Mouse (Mus musculus): ENCODE data around the gene Slbp.

Slbp gene

GRCm38 (mm10) chr5:33630061-33630460, 22.3 kb downstream of the Slbp start:
- DNase-seq (ENCODE audit: low spot score in 2 of 2), result peak in 1 of 2 experiments; percentile 44

GRCm38 (mm10) chr5:33629301-33629987, 22.9 kb downstream of the Slbp start, which contains the start of the genes Fam53a and Gm9903:
TSS of gene Fam53a (minus strand) at chr5:33629635.
TSS of gene Gm9903 (plus strand) at chr5:33629925.
- DNase-seq (ENCODE audit: low spot score in 2 of 2), result peak; percentile 98 to 100

GRCm38 (mm10) chr5:33628820-33629300, 23.5 kb downstream of the Slbp start:
- no peak for DNase-seq (ENCODE audit: low spot score in 2 of 2)

GRCm38 (mm10) chr5:33627968-33628367, 24.4 kb downstream of the Slbp start:
- DNase-seq (ENCODE audit: low spot score in 2 of 2), result no peak

- no peak for DNase-seq (ENCODE audit: low spot score in 2 of 2)
Measured at GRCm38 (mm10) chr5:33623766-33624165, 28.6 kb downstream of the Slbp start.

GRCm38 (mm10) chr5:33622671-33623070, 29.7 kb downstream of the Slbp start:
- no peak for DNase-seq (ENCODE audit: low spot score in 2 of 2)

- DNase-seq (ENCODE audit: low spot score in 2 of 2), result no peak
Measured at GRCm38 (mm10) chr5:33614391-33614790, 38.0 kb downstream of the Slbp start.

GRCm38 (mm10) chr5:33611795-33612194, 40.6 kb downstream of the Slbp start:
- DNase-seq (ENCODE audit: low spot score in 2 of 2), result no peak

GRCm38 (mm10) chr5:33609226-33609625, 43.1 kb downstream of the Slbp start:
- DNase-seq (ENCODE audit: low spot score in 2 of 2), result no peak

- no peak for DNase-seq (ENCODE audit: low spot score in 2 of 2)
Measured at GRCm38 (mm10) chr5:33607434-33607833, 44.9 kb downstream of the Slbp start.

GRCm38 (mm10) chr5:33606631-33607030, 45.7 kb downstream of the Slbp start:
- DNase-seq (ENCODE audit: low spot score in 2 of 2), result no peak

GRCm38 (mm10) chr5:33605314-33605713, 47.1 kb downstream of the Slbp start:
- DNase-seq (ENCODE audit: low spot score in 2 of 2), result no peak

GRCm38 (mm10) chr5:33593620-33594019, 58.8 kb downstream of the Slbp start:
- DNase-seq (ENCODE audit: low spot score in 2 of 2), result no peak

GRCm38 (mm10) chr5:33589221-33589888, 63.0 kb downstream of the Slbp start:
- DNase-seq (ENCODE audit: low spot score in 2 of 2), result peak in 1 of 2 experiments; percentile 61

GRCm38 (mm10) chr5:33588066-33588465, 64.3 kb downstream of the Slbp start:
- DNase-seq (ENCODE audit: low spot score in 2 of 2), result no peak

- no peak for DNase-seq (ENCODE audit: low spot score in 2 of 2)
Measured at GRCm38 (mm10) chr5:33587498-33588058, 64.8 kb downstream of the Slbp start.
